Mouse (Mus musculus): Measurements from ENCODE around the gene Hras. TPM values are rescaled to one million over a fixed set of nuclear protein-coding genes. Genes with fewer than 3 reads are reported as not detected.
A peak's percentile ranks its signal among the peaks of the same experiment; 100 is the strongest.

The Hras gene
- polyA plus RNA-seq (2015; fragmentation: Nextera tagmentation; extraction: Ambion mirVana): 35.3 and 40.1 TPM in 2 replicates

GRCm38 (mm10) chr7:141193948-141194347 is at the start of gene Hras, which contains the start of gene Lrrc56:
Gene Hras (minus strand): TSS chr7:141194005.
Gene Lrrc56 (plus strand): TSS chr7:141194157.
- peak within 1 kb of the TSS; percentile 93 for H3K27ac ChIP-seq (ENCODE audit: low read length)
- ATAC-seq (ENCODE audit: low read depth): peak; percentile 92
- H3K4me1 ChIP-seq (ENCODE audit: control insufficient read depth, low read depth, low read length): peaks cover 52% of the 10 kb centered on the region
- no peaks in the 10 kb centered on the region for H3K27me3 ChIP-seq (ENCODE audit: control insufficient read depth, insufficient read depth, low read depth, low read length)
- under 1% methylated on average over 37 of the region's 39 CpGs for WGBS (ENCODE audit: insufficient replicate concordance)
- H3K9ac ChIP-seq (ENCODE audit: low read depth, low read length): peak within 1 kb of the TSS; percentile 91
- H3K36me3 ChIP-seq (ENCODE audit: control insufficient read depth, insufficient read depth): peaks cover 30% of the 10 kb centered on the region
- H3K4me2 ChIP-seq (ENCODE audit: low read depth, low read length): peak within 1 kb of the TSS; percentile 99
- H3K4me3 ChIP-seq (ENCODE audit: low read depth, low read length): peak within 1 kb of the TSS; percentile 92
- no peaks in the 10 kb centered on the region for H3K9me3 ChIP-seq (replicated peaks; ENCODE audit: control insufficient read depth, low read length)

- Histone ChIP-seq H3K4me1 (ENCODE audit: control insufficient read depth, low read depth, low read length) (peaks cover 24% of the 10 kb centered on the region), H3K4me3 (ENCODE audit: low read depth, low read length) (no peak overlapping the region), H3K9me3 (replicated peaks; ENCODE audit: control insufficient read depth, low read length) (no peaks in the 10 kb centered on the region), H3K27ac (ENCODE audit: low read length) (no peak overlapping the region), H3K36me3 (ENCODE audit: control insufficient read depth, insufficient read depth) (peaks cover 47% of the 10 kb centered on the region), H3K9ac (ENCODE audit: low read depth, low read length) (no peak overlapping the region), H3K4me2 (ENCODE audit: low read depth, low read length) (no peak overlapping the region), H3K27me3 (ENCODE audit: control insufficient read depth, insufficient read depth, low read depth, low read length) (no peaks in the 10 kb centered on the region)
- WGBS (ENCODE audit: insufficient replicate concordance): 81% methylated on average over 9 of the region's 10 CpGs
- no peak for ATAC-seq (ENCODE audit: low read depth)
Measured at GRCm38 (mm10) chr7:141231551-141231950, 37.7 kb upstream of the Hras start.

- 87% methylated on average over 3 of the region's 3 CpGs for WGBS (ENCODE audit: insufficient replicate concordance)
- no peak overlapping the region for H3K4me2 ChIP-seq (ENCODE audit: low read depth, low read length)
- no peak overlapping the region for H3K9ac ChIP-seq (ENCODE audit: low read depth, low read length)
- no peak overlapping the region for H3K4me3 ChIP-seq (ENCODE audit: low read depth, low read length)
- H3K4me1 ChIP-seq (ENCODE audit: control insufficient read depth, low read depth, low read length): peaks cover 24% of the 10 kb centered on the region
- ATAC-seq (ENCODE audit: low read depth): no peak
- H3K9me3 ChIP-seq (replicated peaks; ENCODE audit: control insufficient read depth, low read length): no peaks in the 10 kb centered on the region
- H3K27ac ChIP-seq (ENCODE audit: low read length): no peak overlapping the region
- H3K36me3 ChIP-seq (ENCODE audit: control insufficient read depth, insufficient read depth): peaks cover 47% of the 10 kb centered on the region
- H3K27me3 ChIP-seq (ENCODE audit: control insufficient read depth, insufficient read depth, low read depth, low read length): no peaks in the 10 kb centered on the region
Measured at GRCm38 (mm10) chr7:141231111-141231510, 37.3 kb upstream of the Hras start.

- Histone ChIP-seq H3K36me3 (ENCODE audit: control insufficient read depth, insufficient read depth) (peaks cover 43% of the 10 kb centered on the region), H3K4me1 (ENCODE audit: control insufficient read depth, low read depth, low read length) (peaks cover 24% of the 10 kb centered on the region), H3K4me2 (ENCODE audit: low read depth, low read length) (peak overlapping the region; percentile 85), H3K27ac (ENCODE audit: low read length) (no peak overlapping the region), H3K27me3 (ENCODE audit: control insufficient read depth, insufficient read depth, low read depth, low read length) (no peaks in the 10 kb centered on the region), H3K4me3 (ENCODE audit: low read depth, low read length) (0 out of 2 replicates have a peak overlapping the region, but pooled peaks have one; percentile 2), H3K9me3 (replicated peaks; ENCODE audit: control insufficient read depth, low read length) (no peaks in the 10 kb centered on the region), H3K9ac (ENCODE audit: low read depth, low read length) (peak overlapping the region; percentile 13; the same call in 1 of the 2 replicates)
- no peak for ATAC-seq (ENCODE audit: low read depth)
- WGBS (ENCODE audit: insufficient replicate concordance): 82% methylated on average over 4 of the region's 4 CpGs
Measured at GRCm38 (mm10) chr7:141230570-141230969, 36.8 kb upstream of the Hras start.

GRCm38 (mm10) chr7:141229702-141230101 is 35.9 kb upstream of the Hras start:
- H3K36me3 ChIP-seq (ENCODE audit: control insufficient read depth, insufficient read depth): peaks cover 36% of the 10 kb centered on the region
- peaks cover 24% of the 10 kb centered on the region for H3K4me1 ChIP-seq (ENCODE audit: control insufficient read depth, low read depth, low read length)

GRCm38 (mm10) chr7:141228279-141229067 is 34.7 kb upstream of the Hras start, which contains the start of gene Phrf1:
Gene Phrf1 (plus strand): TSS chr7:141228784.
- Histone ChIP-seq H3K27me3 (ENCODE audit: control insufficient read depth, insufficient read depth, low read depth, low read length) (no peaks in the 10 kb centered on the region), H3K27ac (ENCODE audit: low read length) (peak within 1 kb of the TSS; percentile 91), H3K4me2 (ENCODE audit: low read depth, low read length) (peak within 1 kb of the TSS; percentile 85), H3K9me3 (replicated peaks; ENCODE audit: control insufficient read depth, low read length) (no peaks in the 10 kb centered on the region), H3K36me3 (ENCODE audit: control insufficient read depth, insufficient read depth) (peaks cover 24% of the 10 kb centered on the region), H3K9ac (ENCODE audit: low read depth, low read length) (peak within 1 kb of the TSS; percentile 93), H3K4me1 (ENCODE audit: control insufficient read depth, low read depth, low read length) (peaks cover 24% of the 10 kb centered on the region), H3K4me3 (ENCODE audit: low read depth, low read length) (peak within 1 kb of the TSS; percentile 84)
- peak; percentile 93 for ATAC-seq (ENCODE audit: low read depth)
- WGBS (ENCODE audit: insufficient replicate concordance): under 1% methylated on average over 75 of the region's 76 CpGs

More at GRCm38 (mm10) chr7:141229702-141230101, 35.9 kb upstream of the Hras start:
- Histone ChIP-seq H3K4me3 (ENCODE audit: low read depth, low read length) (peak overlapping the region; percentile 84), H3K27ac (ENCODE audit: low read length) (0 out of 2 replicates have a peak overlapping the region, but pooled peaks have one; percentile 91), H3K27me3 (ENCODE audit: control insufficient read depth, insufficient read depth, low read depth, low read length) (no peaks in the 10 kb centered on the region), H3K4me2 (ENCODE audit: low read depth, low read length) (peak overlapping the region; percentile 85), H3K9ac (ENCODE audit: low read depth, low read length) (peak overlapping the region; percentile 93), H3K9me3 (replicated peaks; ENCODE audit: control insufficient read depth, low read length) (no peaks in the 10 kb centered on the region)
- no peak for ATAC-seq (ENCODE audit: low read depth)
- WGBS (ENCODE audit: insufficient replicate concordance): 30% methylated on average over 6 of the region's 6 CpGs

GRCm38 (mm10) chr7:141227796-141228195 is 34.0 kb upstream of the Hras start:
- ATAC-seq (ENCODE audit: low read depth): no peak
- peaks cover 17% of the 10 kb centered on the region for H3K36me3 ChIP-seq (ENCODE audit: control insufficient read depth, insufficient read depth)
- no peak overlapping the region; the same call in 1 of the 2 replicates for H3K4me2 ChIP-seq (ENCODE audit: low read depth, low read length)
- peak overlapping the region; percentile 32; the same call in 1 of the 2 replicates for H3K9ac ChIP-seq (ENCODE audit: low read depth, low read length)
- H3K9me3 ChIP-seq (replicated peaks; ENCODE audit: control insufficient read depth, low read length): no peaks in the 10 kb centered on the region
- WGBS (ENCODE audit: insufficient replicate concordance): 74% methylated on average over 4 of the region's 4 CpGs
- peak overlapping the region; percentile 35 for H3K27ac ChIP-seq (ENCODE audit: low read length)
- H3K27me3 ChIP-seq (ENCODE audit: control insufficient read depth, insufficient read depth, low read depth, low read length): no peaks in the 10 kb centered on the region
- H3K4me1 ChIP-seq (ENCODE audit: control insufficient read depth, low read depth, low read length): peaks cover 26% of the 10 kb centered on the region
- no peak overlapping the region for H3K4me3 ChIP-seq (ENCODE audit: low read depth, low read length)

GRCm38 (mm10) chr7:141226535-141226934 is 32.7 kb upstream of the Hras start:
- no peak for ATAC-seq (ENCODE audit: low read depth)
- H3K36me3 ChIP-seq (ENCODE audit: control insufficient read depth, insufficient read depth): peaks cover 6% of the 10 kb centered on the region

More at GRCm38 (mm10) chr7:141226535-141226934, 32.7 kb upstream of the Hras start:
- Histone ChIP-seq H3K27ac (ENCODE audit: low read length) (no peak overlapping the region), H3K9ac (ENCODE audit: low read depth, low read length) (no peak overlapping the region), H3K4me1 (ENCODE audit: control insufficient read depth, low read depth, low read length) (peaks cover 36% of the 10 kb centered on the region), H3K4me2 (ENCODE audit: low read depth, low read length) (no peak overlapping the region), H3K4me3 (ENCODE audit: low read depth, low read length) (no peak overlapping the region), H3K9me3 (replicated peaks; ENCODE audit: control insufficient read depth, low read length) (no peaks in the 10 kb centered on the region), H3K27me3 (ENCODE audit: control insufficient read depth, insufficient read depth, low read depth, low read length) (no peaks in the 10 kb centered on the region)
- WGBS (ENCODE audit: insufficient replicate concordance): 74% methylated on average over 6 of the region's 6 CpGs
